Comparison of ENCODE assay signal across 10 mouse cellular contexts in genomic region chr7:132802691-132803090, GRCm38 (mm10). TPM values are rescaled to one million over a fixed set of nuclear protein-coding genes. Genes with fewer than 3 reads are reported as not detected.
DNase-seq lines count a peak whose midpoint lies in the region; ATAC-seq and TF ChIP-seq lines count a peak whose summit lies in the region.
"Had no signal": no experiment of that assay in that cellular context is flagged by ENCODE, and none has a peak within 500 bp of the region (broad histone marks: within the 10 kb centered on the region; RNA-seq: fewer than 3 reads in every experiment).

No protein-coding gene starts in this region.

- H3K4me1 ChIP-seq in kidney, embryonic 14.5 days (ENCODE audit: control insufficient read depth, insufficient read depth, low read length): peaks cover 24% of the 10 kb centered on the region
- H3K4me1 ChIP-seq in neural tube, embryonic 15.5 days: peaks cover 47% of the 10 kb centered on the region

- TF ChIP-seq CTCF in Patski (IDR thresholded peaks at IDR 0.05): no peak

- DNase-seq in adrenal gland, adult 8-10 months: peak; percentile 51
- no peak for DNase-seq in adrenal gland, postnatal 4 days (ENCODE audit: low spot score in 2 of 2)
- DNase-seq in kidney, adult 11 months: peak; percentile 65
- DNase-seq in Patski (ENCODE audit: low read depth, low spot score): no peak
- peak; percentile 43 to 57 for DNase-seq in heart, postnatal 10 days
- no peak for DNase-seq in retina, embryonic 14.5 days (ENCODE audit: low spot score)

- POLR2A ChIA-PET in Patski (lab: Charles Lee): interaction anchor here (2.3 kb wide), 1 partner anchor 10 kb away, joined by 7 read pairs; no protein-coding TSS in a partner anchor

- H3K36me3 ChIP-seq in kidney, embryonic 14.5 days (ENCODE audit: control insufficient read depth, insufficient read depth, low read length): 0 out of 2 replicates have a peak, but pooled peaks cover 5% of the 10 kb centered on the region
- H3K36me3 ChIP-seq in neural tube, embryonic 15.5 days: no peaks in the 10 kb centered on the region
- H3K36me3 ChIP-seq: hindbrain, embryonic 15.5 days; lung, embryonic 15.5 days had no signal

- no peak overlapping the region for H3K27ac ChIP-seq in kidney, embryonic 14.5 days (ENCODE audit: low read depth, low read length)
- H3K27ac ChIP-seq in neural tube, embryonic 15.5 days (replicated peaks): no peak overlapping the region
- H3K27ac ChIP-seq: hindbrain, embryonic 15.5 days; lung, embryonic 15.5 days had no signal

- H3K4me2 ChIP-seq in kidney, embryonic 14.5 days (replicated peaks; ENCODE audit: low read depth, low read length): no peak overlapping the region
- no peak overlapping the region for H3K4me2 ChIP-seq in neural tube, embryonic 15.5 days
- H3K4me2 ChIP-seq: hindbrain, embryonic 15.5 days; lung, embryonic 15.5 days had no signal

- intact Hi-C loops in heart, postnatal 10 days (cut with DNase I): no loop called here

- H3K9me3 ChIP-seq in kidney, embryonic 14.5 days (ENCODE audit: control insufficient read depth, low read length): no peaks in the 10 kb centered on the region
- H3K9me3 ChIP-seq in neural tube, embryonic 15.5 days (replicated peaks): no peaks in the 10 kb centered on the region
- H3K9me3 ChIP-seq: hindbrain, embryonic 15.5 days; lung, embryonic 15.5 days had no signal

- CTCF ChIA-PET in Patski (lab: Charles Lee): interaction anchor here (1.5 to 2.6 kb wide), 5 partner anchors 9 to 146 kb away, joined by 3 to 19 read pairs (median 4); no protein-coding TSS in a partner anchor

- H3K27me3 ChIP-seq in kidney, embryonic 14.5 days (ENCODE audit: control insufficient read depth, insufficient read depth, low read length): no peaks in the 10 kb centered on the region
- no peaks in the 10 kb centered on the region for H3K27me3 ChIP-seq in Patski
- H3K27me3 ChIP-seq in neural tube, embryonic 15.5 days (replicated peaks): no peaks in the 10 kb centered on the region
- H3K27me3 ChIP-seq: hindbrain, embryonic 15.5 days; lung, embryonic 15.5 days had no signal

- H3K9ac ChIP-seq in kidney, embryonic 14.5 days (ENCODE audit: low read depth, low read length): no peak overlapping the region
- H3K9ac ChIP-seq in neural tube, embryonic 15.5 days (replicated peaks): no peak overlapping the region
- H3K9ac ChIP-seq: hindbrain, embryonic 15.5 days; lung, embryonic 15.5 days had no signal

- ATAC-seq in kidney, embryonic 14.5 days (ENCODE audit: low FRiP score, low TSS enrichment): no peak
- peak; percentile 37 for ATAC-seq in Patski
- no peak for ATAC-seq in neural tube, embryonic 15.5 days (ENCODE audit: low FRiP score)

- WGBS in kidney, embryonic 14.5 days: 79% methylated on average over 11 of the region's 11 CpGs
- WGBS in neural tube, embryonic 15.5 days: 75% methylated on average over 11 of the region's 11 CpGs

- no peak overlapping the region for H3K4me3 ChIP-seq in kidney, embryonic 14.5 days (ENCODE audit: low read length)
- no peak overlapping the region for H3K4me3 ChIP-seq in neural tube, embryonic 15.5 days (replicated peaks)
- H3K4me3 ChIP-seq: hindbrain, embryonic 15.5 days; lung, embryonic 15.5 days had no signal

- in situ Hi-C loops in Patski (cut with MboI; ENCODE audit: low pct_unique_long_range_greater_than_20kb): loop anchor here (5.0 kb wide), 1 partner anchor 85 kb away; no protein-coding TSS in a partner anchor

RNA-seq across cellular contexts. Expression of gene Fam53b, which starts 11.0 kb away (rescaled TPM):
- 100 to 1,000 TPM in 1 of 4 experiments, 10 to 100 TPM in 3; 84.3 to 115 (median 87.7) TPM for total RNA-seq in adrenal gland, adult 8-10 months (2022)
- 10 to 100 TPM; 69.7 to 74.4 TPM for total RNA-seq in adrenal gland, postnatal 4 days (2021)
- 17.0 and 22.1 TPM in 2 replicates for polyA plus RNA-seq in kidney, embryonic 14.5 days (2014; fragmentation: Nextera tagmentation; extraction: Ambion mirVana)
- 36.3 TPM for polyA plus RNA-seq in Patski (2021)
- 10 to 100 TPM; 35.5 to 46.0 TPM for total RNA-seq in heart, postnatal 10 days (2021)
- 12.4 and 14.2 TPM in 2 replicates for polyA plus RNA-seq in neural tube, embryonic 15.5 days (2015; fragmentation: Nextera tagmentation; extraction: Ambion mirVana)

RNA-seq across cellular contexts. Expression of gene Eef1akmt2, which starts 49.8 kb away (rescaled TPM):
- 10 to 100 TPM; 25.1 to 38.6 (median 32.1) TPM for total RNA-seq in adrenal gland, adult 8-10 months (2022)
- total RNA-seq in adrenal gland, postnatal 4 days (2021): 10 to 100 TPM; 36.0 to 36.2 TPM
- 72.4 and 101 TPM in 2 replicates for polyA plus RNA-seq in kidney, embryonic 14.5 days (2014; fragmentation: Nextera tagmentation; extraction: Ambion mirVana)
- polyA plus RNA-seq in Patski (2021): 42.7 TPM
- 10 to 100 TPM; 13.9 to 14.6 TPM for total RNA-seq in heart, postnatal 10 days (2021)
- polyA plus RNA-seq in neural tube, embryonic 15.5 days (2015; fragmentation: Nextera tagmentation; extraction: Ambion mirVana): 76.3 and 84.5 TPM in 2 replicates

RNA-seq across cellular contexts. Expression of gene Abraxas2, which starts 56.3 kb away (rescaled TPM):
- total RNA-seq in adrenal gland, adult 8-10 months (2022): 10 to 100 TPM; 30.5 to 39.6 (median 34.8) TPM
- 10 to 100 TPM; 39.4 to 42.2 TPM for total RNA-seq in adrenal gland, postnatal 4 days (2021)
- 37.6 and 50.0 TPM in 2 replicates for polyA plus RNA-seq in kidney, embryonic 14.5 days (2014; fragmentation: Nextera tagmentation; extraction: Ambion mirVana)
- 40.5 TPM for polyA plus RNA-seq in Patski (2021)
- 10 to 100 TPM; 23.9 to 27.9 TPM for total RNA-seq in heart, postnatal 10 days (2021)
- 32.6 and 34.5 TPM in 2 replicates for polyA plus RNA-seq in neural tube, embryonic 15.5 days (2015; fragmentation: Nextera tagmentation; extraction: Ambion mirVana)

Comparison
In these comparisons a context has a peak if more than half of its experiments do, and no peak if none do; other contexts are left out.
1. DNase-seq: peak in adrenal gland, adult 8-10 months (single experiment), kidney, adult 11 months (single experiment) and heart, postnatal 10 days (2 of 2); none in adrenal gland, postnatal 4 days (0 of 2), Patski (single experiment) and retina, embryonic 14.5 days (single experiment).